Mouse (Mus musculus) neural tube, embryonic 13.5 days (tissue): Measurements from ENCODE around the gene Sema4g. TPM values are rescaled to one million over a fixed set of nuclear protein-coding genes. Genes with fewer than 3 reads are reported as not detected.

Experiments
- ATAC-seq: fragments of 200-750 bp; cut with Nextera tagmentation; 2 replicates; pipeline ENCODE4 v1.8.0; 2017; ENCODE audit warnings: low read depth, mild to moderate bottlenecking, moderate TSS enrichment, moderate library complexity
- H3K27ac ChIP-seq: fragments of 300-500 bp; sonication (generic); replicated peaks from 2 replicates; pipeline ENCODE4 v1.5.1; 2015; ENCODE audit warnings: moderate library complexity, mild to moderate bottlenecking, inconsistent platforms
- H3K27me3 ChIP-seq: fragments of 300-500 bp; sonication (generic); 2 replicates; pipeline ENCODE4 v1.6.1; 2015; ENCODE audit warnings: mild to moderate bottlenecking, inconsistent platforms
- H3K36me3 ChIP-seq: fragments of 300-500 bp; sonication (generic); 2 replicates; pipeline ENCODE4 v1.6.1; 2015; ENCODE audit warnings: mild to moderate bottlenecking, inconsistent platforms
- H3K4me1 ChIP-seq: fragments of 300-500 bp; sonication (generic); replicated peaks from 2 replicates; pipeline ENCODE4 v1.6.1; 2015; ENCODE audit warnings: inconsistent platforms
- H3K4me2 ChIP-seq: fragments of 300-500 bp; sonication (generic); 2 replicates; pipeline ENCODE4 v1.6.1; 2015; ENCODE audit warnings: inconsistent platforms, mild to moderate bottlenecking, moderate library complexity
- H3K4me3 ChIP-seq: fragments of 300-500 bp; sonication (generic); 2 replicates; pipeline ENCODE4 v1.5.1; 2015; ENCODE audit warnings: mild to moderate bottlenecking, inconsistent platforms
- H3K9ac ChIP-seq: fragments of 300-500 bp; sonication (generic); 2 replicates; pipeline ENCODE4 v1.6.1; 2015; ENCODE audit warnings: moderate library complexity, mild to moderate bottlenecking, inconsistent platforms
- H3K9me3 ChIP-seq: fragments of 300-500 bp; sonication (generic); 2 replicates; pipeline ENCODE4 v1.6.1; 2016; ENCODE audit warnings: inconsistent platforms
- WGBS: fragments of 180-500 bp; shearing (Covaris S2); methylation state at CpG from one replicate; pipeline ENCODE4 v1.1.7; 2015; 5-methylcytosine and 5-hydroxymethylcytosine counted together
- polyA plus RNA-seq: library from polyadenylated mRNA; unstranded; fragments of >200 nt; fragmentation: Nextera tagmentation; extraction: Ambion mirVana; gene quantifications from 2 replicates; pipeline ENCODE4 v1.2.1, GENCODE M21; 2015

Sema4g gene
- polyA plus RNA-seq, 1 experiment from 2014 or later, result 16.7 TPM

DNA sequence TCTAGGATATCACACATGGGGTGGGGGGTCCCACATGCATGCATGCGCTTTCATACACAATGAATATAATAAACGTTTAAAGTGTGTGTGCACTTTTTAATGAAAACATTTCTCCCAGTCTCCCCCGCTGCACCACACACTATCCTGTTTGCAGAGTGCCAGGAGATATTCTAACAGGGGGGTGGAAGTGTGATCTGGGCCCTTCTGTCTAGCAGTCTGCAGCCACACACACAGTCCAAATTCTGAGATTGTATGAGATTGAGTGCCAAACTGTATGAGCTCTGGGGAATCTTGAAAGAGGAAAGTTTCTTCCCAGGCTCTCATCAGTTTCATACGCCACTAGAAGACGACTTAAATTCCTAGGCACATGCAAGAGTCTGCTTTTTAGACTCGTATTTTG, 1.1 kb upstream of the Sema4g start:
- H3K27ac ChIP-seq, result no peak overlapping the region
- no peak for ATAC-seq
- H3K27me3 ChIP-seq, result no peaks in the 10 kb centered on the region
- no peak overlapping the region for H3K4me2 ChIP-seq
- H3K9ac ChIP-seq, result no peak overlapping the region; the same call in 1 of the 2 replicates
- H3K4me1 ChIP-seq, result peaks cover 41% of the 10 kb centered on the region
- peaks cover 10% of the 10 kb centered on the region for H3K36me3 ChIP-seq
- WGBS, result 70% methylated on average over 6 of the region's 6 CpGs
- H3K9me3 ChIP-seq, result no peaks in the 10 kb centered on the region
- no peak overlapping the region for H3K4me3 ChIP-seq

DNA sequence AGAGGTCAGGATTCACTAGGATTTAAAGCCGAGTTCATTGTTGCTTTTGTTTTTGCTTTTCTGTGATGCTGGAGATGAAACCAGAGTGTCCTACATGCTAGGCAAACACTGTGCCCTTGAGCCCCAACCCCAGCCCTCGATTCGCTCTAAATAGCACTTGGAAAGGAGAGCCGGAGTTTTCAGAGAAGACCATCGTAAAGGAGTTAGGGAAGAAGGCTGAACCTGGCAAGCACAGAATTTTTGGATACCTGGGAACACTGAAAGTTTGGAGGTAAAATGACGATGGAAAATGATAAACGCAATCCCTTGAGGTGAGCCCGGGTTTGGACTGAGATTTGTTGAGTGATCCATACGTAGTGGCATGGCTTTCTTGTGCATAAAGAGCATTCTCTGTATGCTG, 580 bp upstream of the Sema4g start:
- Histone ChIP-seq H3K9me3 (no peaks in the 10 kb centered on the region), H3K9ac (peak overlapping the region; percentile 95), H3K27ac (peak overlapping the region; percentile 81; the same call in 1 of the 2 replicates), H3K4me1 (peaks cover 43% of the 10 kb centered on the region), H3K36me3 (peaks cover 13% of the 10 kb centered on the region), H3K4me2 (peak overlapping the region; percentile 92), H3K4me3 (peak overlapping the region; percentile 91), H3K27me3 (no peaks in the 10 kb centered on the region)
- 27% methylated on average over 9 of the region's 9 CpGs for WGBS
- no peak for ATAC-seq

- Histone ChIP-seq H3K36me3 (peaks cover 24% of the 10 kb centered on the region), H3K4me2 (peak overlapping the region; percentile 92), H3K27ac (peak overlapping the region; percentile 81), H3K4me3 (peak overlapping the region; percentile 91), H3K27me3 (no peaks in the 10 kb centered on the region), H3K9me3 (no peaks in the 10 kb centered on the region), H3K9ac (peak overlapping the region; percentile 95), H3K4me1 (peaks cover 43% of the 10 kb centered on the region)
- WGBS, result 4% methylated on average over 22 of the region's 22 CpGs
- ATAC-seq, result peak; percentile 37
Measured at GRCm38 (mm10) chr19:44989567-44990495, 930 bp downstream of the Sema4g start.

- ATAC-seq, result no peak
- H3K9ac ChIP-seq, result peak overlapping the region; percentile 95
- H3K36me3 ChIP-seq, result peaks cover 32% of the 10 kb centered on the region
- peak overlapping the region; percentile 64 for H3K27ac ChIP-seq
- H3K4me2 ChIP-seq, result peak overlapping the region; percentile 92
- no peaks in the 10 kb centered on the region for H3K9me3 ChIP-seq
- peak overlapping the region; percentile 91 for H3K4me3 ChIP-seq
- WGBS, result 72% methylated on average over 8 of the region's 8 CpGs
- peaks cover 43% of the 10 kb centered on the region for H3K4me1 ChIP-seq
- no peaks in the 10 kb centered on the region for H3K27me3 ChIP-seq
Measured at GRCm38 (mm10) chr19:44991031-44991430, 2.1 kb downstream of the Sema4g start.

DNA sequence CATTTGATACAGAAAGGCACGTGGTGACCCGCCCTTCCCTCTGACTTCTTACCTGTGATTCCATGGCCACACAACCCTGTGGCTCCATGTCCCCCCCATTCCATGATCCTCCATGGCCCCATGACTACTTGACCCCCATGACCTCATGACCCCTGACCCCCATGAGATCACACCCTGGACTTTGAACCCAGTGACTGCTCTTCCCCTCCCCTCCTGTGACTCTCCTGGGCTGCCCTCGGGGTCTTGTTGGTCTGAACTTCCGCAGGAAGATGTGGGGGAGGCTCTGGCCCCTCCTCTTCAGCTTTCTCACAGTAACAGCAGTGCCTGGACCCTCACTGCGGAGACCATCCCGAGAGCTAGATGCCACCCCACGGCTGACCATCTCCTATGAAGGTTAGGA, 3.3 kb downstream of the Sema4g start:
- Histone ChIP-seq H3K4me3 (no peak overlapping the region), H3K4me2 (peak overlapping the region; percentile 92; the same call in 1 of the 2 replicates), H3K4me1 (peaks cover 43% of the 10 kb centered on the region), H3K27ac (peak overlapping the region; percentile 64; the same call in 1 of the 2 replicates), H3K9ac (no peak overlapping the region), H3K36me3 (peaks cover 43% of the 10 kb centered on the region), H3K27me3 (no peaks in the 10 kb centered on the region), H3K9me3 (no peaks in the 10 kb centered on the region)
- WGBS, result 64% methylated on average over 7 of the region's 7 CpGs
- ATAC-seq, result no peak

DNA sequence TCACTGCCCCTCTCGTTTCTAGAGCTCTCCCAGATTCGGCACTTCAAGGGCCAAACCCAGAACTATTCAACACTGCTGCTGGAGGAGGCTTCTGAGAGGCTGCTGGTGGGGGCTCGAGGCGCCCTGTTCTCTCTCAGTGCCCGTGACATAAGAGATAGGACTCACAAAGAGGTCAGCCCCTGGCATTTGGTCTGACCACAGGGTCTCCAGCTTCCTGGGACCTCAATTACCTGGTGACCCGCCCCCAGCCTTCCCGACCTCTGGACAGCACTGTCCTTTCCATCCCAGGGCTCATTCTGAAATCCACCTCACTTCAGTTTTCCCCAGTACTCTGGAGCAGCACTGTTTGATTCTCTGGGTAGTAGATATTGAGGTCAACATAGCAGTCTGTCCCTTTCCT, 3.8 kb downstream of the Sema4g start:
- ATAC-seq, result no peak
- Histone ChIP-seq H3K4me2 (no peak overlapping the region), H3K9me3 (no peaks in the 10 kb centered on the region), H3K27ac (no peak overlapping the region), H3K4me3 (no peak overlapping the region), H3K9ac (no peak overlapping the region), H3K36me3 (peaks cover 47% of the 10 kb centered on the region), H3K27me3 (no peaks in the 10 kb centered on the region), H3K4me1 (peaks cover 43% of the 10 kb centered on the region)
- WGBS, result 53% methylated on average over 7 of the region's 7 CpGs

DNA sequence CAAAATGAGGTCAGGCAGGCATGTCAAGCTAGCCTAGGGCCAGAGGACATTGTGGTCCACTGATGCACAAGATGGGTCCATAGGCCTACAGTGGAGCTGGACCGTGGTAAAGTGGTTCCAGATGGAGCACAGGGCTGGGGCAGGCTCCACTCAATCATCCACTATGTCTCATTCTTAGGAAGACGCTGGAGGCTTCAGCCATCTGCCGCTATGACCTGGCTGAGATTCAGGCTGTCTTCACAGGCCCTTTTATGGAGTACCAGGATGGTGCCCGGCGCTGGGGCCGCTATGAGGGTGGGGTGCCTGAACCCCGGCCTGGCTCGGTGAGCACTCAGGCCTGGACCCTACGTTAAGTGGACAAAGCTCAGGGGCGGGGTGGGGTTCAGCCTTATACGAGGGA, 8.9 kb downstream of the Sema4g start:
- Histone ChIP-seq H3K4me3 (no peak overlapping the region), H3K27me3 (no peaks in the 10 kb centered on the region), H3K4me1 (peaks cover 2% of the 10 kb centered on the region; the same call in 1 of the 2 replicates), H3K4me2 (no peak overlapping the region), H3K9me3 (no peaks in the 10 kb centered on the region), H3K36me3 (peaks cover 92% of the 10 kb centered on the region), H3K27ac (no peak overlapping the region), H3K9ac (no peak overlapping the region)
- 0 out of 2 replicates have a peak, but pooled peaks have one; percentile 33 for ATAC-seq
- 85% methylated on average over 11 of the region's 11 CpGs for WGBS

- WGBS, result 85% methylated on average over 8 of the region's 8 CpGs
- Histone ChIP-seq H3K36me3 (peaks cover 94% of the 10 kb centered on the region), H3K4me1 (peaks cover 8% of the 10 kb centered on the region), H3K9me3 (no peaks in the 10 kb centered on the region), H3K27ac (no peak overlapping the region), H3K4me3 (no peak overlapping the region), H3K27me3 (no peaks in the 10 kb centered on the region), H3K9ac (no peak overlapping the region), H3K4me2 (no peak overlapping the region)
- no peak for ATAC-seq
Measured at GRCm38 (mm10) chr19:44999647-45000046, 10.7 kb downstream of the Sema4g start.

- H3K4me1 ChIP-seq, result peaks cover 25% of the 10 kb centered on the region
- H3K9ac ChIP-seq, result no peak overlapping the region
- H3K9me3 ChIP-seq, result no peaks in the 10 kb centered on the region
- no peaks in the 10 kb centered on the region for H3K27me3 ChIP-seq
- H3K27ac ChIP-seq, result no peak overlapping the region
- H3K36me3 ChIP-seq, result peaks cover 74% of the 10 kb centered on the region
- no peak overlapping the region for H3K4me3 ChIP-seq
- 64% methylated on average over 3 of the region's 3 CpGs for WGBS
- ATAC-seq, result no peak
- no peak overlapping the region for H3K4me2 ChIP-seq
Measured at GRCm38 (mm10) chr19:45002301-45002700, 13.4 kb downstream of the Sema4g start.

DNA sequence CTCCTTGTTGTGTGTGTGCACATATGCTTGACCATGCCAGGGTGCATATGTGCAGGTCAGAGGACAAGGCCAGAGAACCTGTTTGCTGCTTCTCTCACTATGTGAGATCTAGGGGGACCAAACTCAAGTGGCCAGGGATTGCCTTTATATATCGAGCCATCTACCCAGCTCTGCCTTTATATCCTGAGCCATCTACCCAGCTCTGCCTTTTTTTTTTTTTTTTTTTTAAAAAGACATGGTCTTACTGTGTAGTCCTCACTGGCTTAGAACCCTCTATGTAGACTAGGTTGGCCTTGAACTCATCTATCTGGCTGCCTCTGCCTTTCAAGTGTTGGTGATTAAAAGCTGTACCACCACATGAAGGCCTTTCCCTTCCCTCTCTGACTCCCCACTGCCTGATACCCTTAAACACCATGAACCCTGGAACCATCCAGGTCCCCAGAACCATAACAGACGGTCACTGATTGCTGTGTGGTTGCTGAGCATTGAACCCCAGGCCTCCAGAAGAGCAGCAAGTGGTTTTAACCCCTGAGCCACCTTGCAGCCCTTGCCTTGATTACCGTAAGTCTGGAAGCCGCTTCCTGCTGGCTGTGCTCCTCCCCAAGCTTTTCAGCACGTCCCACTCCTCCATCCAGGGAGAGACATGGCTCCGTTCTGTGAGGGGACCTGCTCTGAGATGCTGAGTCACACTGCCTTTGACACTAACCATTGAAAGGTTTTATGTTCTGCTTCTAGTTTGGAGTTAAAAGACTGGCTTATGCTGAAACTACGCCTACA, 15.0 kb downstream of the Sema4g start:
- Histone ChIP-seq H3K27ac (no peak overlapping the region), H3K4me2 (no peak overlapping the region), H3K4me3 (no peak overlapping the region), H3K4me1 (peaks cover 42% of the 10 kb centered on the region), H3K27me3 (no peaks in the 10 kb centered on the region), H3K9ac (no peak overlapping the region), H3K36me3 (peaks cover 63% of the 10 kb centered on the region), H3K9me3 (no peaks in the 10 kb centered on the region)
- no peak for ATAC-seq
- 88% methylated on average over 7 of the region's 7 CpGs for WGBS

DNA sequence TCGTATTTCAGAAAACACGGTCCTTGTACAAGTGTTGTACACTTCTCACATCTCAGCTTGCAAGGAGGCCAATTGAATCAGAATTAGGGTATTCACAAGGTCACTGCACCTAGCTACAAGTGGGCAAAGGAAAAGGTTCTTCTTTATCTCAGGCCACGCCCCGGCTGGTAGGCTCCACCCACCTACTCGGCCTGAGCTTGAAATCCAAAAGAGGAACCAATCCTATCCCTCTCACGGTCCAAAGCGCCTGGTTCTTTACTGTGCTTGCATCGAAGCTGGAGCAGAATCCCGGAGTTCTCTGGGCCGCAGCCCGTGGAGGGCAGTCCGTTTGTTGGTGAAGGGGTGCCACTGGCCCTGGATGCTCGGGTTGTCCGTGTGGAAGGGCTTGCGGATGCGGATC, 16.5 kb downstream of the Sema4g start, which contains the start of gene Twnk:
Gene Twnk (plus strand): TSS at position 220 of the 400 bp plus-strand sequence.
- H3K9ac ChIP-seq, result peak within 1 kb of the TSS; percentile 83
- H3K36me3 ChIP-seq, result peaks cover 58% of the 10 kb centered on the region
- peak within 1 kb of the TSS; percentile 81 for H3K4me3 ChIP-seq
- WGBS, result 10% methylated on average over 16 of the region's 16 CpGs
- no peak for ATAC-seq
- peak within 1 kb of the TSS; percentile 77 for H3K4me2 ChIP-seq
- no peaks in the 10 kb centered on the region for H3K27me3 ChIP-seq
- H3K9me3 ChIP-seq, result no peaks in the 10 kb centered on the region
- peak within 1 kb of the TSS; percentile 79 for H3K27ac ChIP-seq
- H3K4me1 ChIP-seq, result peaks cover 45% of the 10 kb centered on the region
